Mouse (Mus musculus) lung, embryonic 15.5 days (tissue): ENCODE results near the gene Gpr152. TPM values are rescaled to one million over a fixed set of nuclear protein-coding genes. Genes with fewer than 3 reads are reported as not detected.

Experiments used
- ATAC-seq: fragments of 200-750 bp; cut with Nextera tagmentation; 2 replicates; pipeline ENCODE4 v1.8.0; 2017; ENCODE audit warnings: moderate number of reproducible peaks, borderline replicate concordance; ENCODE audit not compliant: low FRiP score, low TSS enrichment; ENCODE audit errors: extremely low read depth
- H3K27ac ChIP-seq: fragments of 300-500 bp; sonication (generic); 2 replicates; pipeline ENCODE4 v1.5.1; 2015; ENCODE audit warnings: moderate library complexity, mild to moderate bottlenecking, inconsistent platforms
- H3K27me3 ChIP-seq: fragments of 300-500 bp; sonication (generic); 2 replicates; pipeline ENCODE4 v1.6.1; 2015; ENCODE audit warnings: inconsistent platforms
- H3K36me3 ChIP-seq: fragments of 300-500 bp; sonication (generic); 2 replicates; pipeline ENCODE4 v1.6.1; 2015; ENCODE audit warnings: inconsistent platforms
- H3K4me1 ChIP-seq: fragments of 300-500 bp; sonication (generic); 2 replicates; pipeline ENCODE4 v1.6.1; 2015; ENCODE audit warnings: inconsistent platforms
- H3K4me2 ChIP-seq: fragments of 300-500 bp; sonication (generic); 2 replicates; pipeline ENCODE4 v1.6.1; 2015; ENCODE audit warnings: inconsistent platforms, mild to moderate bottlenecking, moderate library complexity
- H3K4me3 ChIP-seq: fragments of 300-500 bp; sonication (generic); 2 replicates; pipeline ENCODE4 v1.5.1; 2015; ENCODE audit warnings: mild to moderate bottlenecking, inconsistent platforms
- H3K9ac ChIP-seq: fragments of 300-500 bp; sonication (generic); 2 replicates; pipeline ENCODE4 v1.6.1; 2015; ENCODE audit warnings: inconsistent platforms
- H3K9me3 ChIP-seq: fragments of 300-500 bp; sonication (generic); 2 replicates; pipeline ENCODE4 v1.6.1; 2016; ENCODE audit warnings: inconsistent platforms
- WGBS: fragments of 180-500 bp; shearing (Covaris S2); methylation state at CpG from one replicate; pipeline ENCODE4 v1.1.7; 2015; 5-methylcytosine and 5-hydroxymethylcytosine counted together
- polyA plus RNA-seq: library from polyadenylated mRNA; unstranded; fragments of >200 nt; fragmentation: Nextera tagmentation; extraction: Ambion mirVana; gene quantifications from 2 replicates; pipeline ENCODE4 v1.2.1, GENCODE M21; 2015

Gene Gpr152
- polyA plus RNA-seq, 1 experiment from 2014 or later = not detected

DNA sequence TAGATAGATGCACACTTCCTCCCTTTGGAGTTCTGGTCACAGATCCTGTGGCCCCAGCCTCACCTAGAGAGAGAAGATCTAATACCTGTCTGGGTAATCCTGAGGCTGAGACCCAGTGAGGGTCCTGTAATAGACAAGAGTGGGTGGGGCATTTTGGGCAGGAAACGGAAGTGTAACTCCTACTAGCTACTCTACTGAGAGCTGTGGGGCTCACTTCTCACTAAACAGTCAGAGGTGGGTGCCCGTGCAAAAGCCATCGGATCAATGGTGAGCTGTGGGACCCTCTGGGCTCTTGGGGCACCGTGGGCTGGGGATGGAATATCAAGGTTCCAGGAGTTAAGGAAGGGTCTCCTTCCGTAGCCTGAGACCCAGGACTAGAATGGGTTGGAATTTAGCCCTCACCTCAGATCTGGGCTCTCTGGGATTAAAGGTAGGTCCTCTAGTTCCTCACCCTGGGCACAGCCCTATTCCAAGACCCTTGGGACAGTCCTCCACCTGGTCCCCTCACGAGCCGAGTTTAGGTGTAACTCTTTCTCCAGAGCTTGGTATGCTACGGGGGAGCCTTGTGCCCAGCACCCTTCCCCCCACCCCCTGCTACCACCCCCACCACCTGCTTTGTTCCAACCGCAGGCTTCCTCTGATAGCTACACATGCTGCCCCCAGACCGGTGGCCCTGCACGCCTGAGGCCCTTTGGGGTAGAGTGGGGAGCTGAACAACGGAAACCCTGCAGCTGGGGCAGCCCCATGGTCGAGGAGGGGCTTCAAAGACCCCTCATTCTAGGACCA, 15.0 kb downstream of the Gpr152 start:
- Histone ChIP-seq H3K27me3 (no peaks in the 10 kb centered on the region), H3K9ac (no peak overlapping the region), H3K4me3 (no peak overlapping the region), H3K4me2 (no peak overlapping the region), H3K36me3 (peaks cover 45% of the 10 kb centered on the region), H3K9me3 (no peaks in the 10 kb centered on the region), H3K4me1 (peaks cover 2% of the 10 kb centered on the region), H3K27ac (no peak overlapping the region)
- ATAC-seq = no peak
- WGBS = 71% methylated on average over 13 of the region's 13 CpGs

DNA sequence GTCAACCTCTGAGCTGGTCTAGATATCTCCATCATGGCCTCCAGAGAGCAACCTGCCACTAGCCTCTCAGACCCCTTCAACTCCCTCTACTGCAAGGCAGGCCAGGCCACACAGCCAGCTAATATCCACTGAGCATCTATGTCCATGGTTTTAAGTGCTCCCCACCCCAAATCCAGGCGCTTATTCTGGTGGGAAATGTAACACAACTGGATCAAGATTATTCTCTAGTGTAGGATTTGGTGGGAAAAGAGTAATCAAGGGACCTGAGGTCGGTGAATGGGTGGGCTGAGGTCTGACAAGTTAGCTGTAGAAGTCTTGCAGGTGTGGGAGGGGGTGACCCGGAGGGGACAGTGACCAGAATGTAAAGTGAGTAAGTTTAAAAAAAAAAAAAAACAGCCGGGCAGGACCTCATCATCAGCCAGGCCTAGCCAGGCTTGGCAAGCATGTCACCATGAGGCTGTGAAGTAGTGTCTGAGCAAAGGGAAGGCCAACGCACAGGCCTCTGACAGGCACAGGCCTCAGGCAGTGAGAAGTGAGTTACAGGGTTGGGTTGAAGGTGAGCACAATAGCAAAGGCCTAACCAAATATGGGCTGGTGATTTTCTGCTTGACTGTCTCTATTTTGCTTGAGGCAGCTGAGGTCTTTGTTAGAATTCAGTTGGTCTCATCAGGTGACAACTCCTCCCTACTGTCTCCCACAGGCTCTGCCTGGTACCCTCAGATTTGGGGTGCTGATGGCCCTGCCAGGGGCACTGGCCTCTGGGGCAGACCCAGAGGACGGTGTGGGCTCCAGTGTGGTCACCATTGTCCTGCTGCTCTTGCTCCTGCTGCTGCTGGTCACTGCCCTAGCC, 15.9 kb downstream of the Gpr152 start:
- H3K4me1 ChIP-seq = no peaks in the 10 kb centered on the region
- 75% methylated on average over 6 of the region's 6 CpGs for WGBS
- H3K36me3 ChIP-seq = peaks cover 50% of the 10 kb centered on the region
- no peak overlapping the region for H3K4me3 ChIP-seq
- no peak overlapping the region for H3K9ac ChIP-seq
- no peaks in the 10 kb centered on the region for H3K9me3 ChIP-seq
- H3K27ac ChIP-seq = no peak overlapping the region
- no peak overlapping the region for H3K4me2 ChIP-seq
- no peaks in the 10 kb centered on the region for H3K27me3 ChIP-seq
- no peak for ATAC-seq

DNA sequence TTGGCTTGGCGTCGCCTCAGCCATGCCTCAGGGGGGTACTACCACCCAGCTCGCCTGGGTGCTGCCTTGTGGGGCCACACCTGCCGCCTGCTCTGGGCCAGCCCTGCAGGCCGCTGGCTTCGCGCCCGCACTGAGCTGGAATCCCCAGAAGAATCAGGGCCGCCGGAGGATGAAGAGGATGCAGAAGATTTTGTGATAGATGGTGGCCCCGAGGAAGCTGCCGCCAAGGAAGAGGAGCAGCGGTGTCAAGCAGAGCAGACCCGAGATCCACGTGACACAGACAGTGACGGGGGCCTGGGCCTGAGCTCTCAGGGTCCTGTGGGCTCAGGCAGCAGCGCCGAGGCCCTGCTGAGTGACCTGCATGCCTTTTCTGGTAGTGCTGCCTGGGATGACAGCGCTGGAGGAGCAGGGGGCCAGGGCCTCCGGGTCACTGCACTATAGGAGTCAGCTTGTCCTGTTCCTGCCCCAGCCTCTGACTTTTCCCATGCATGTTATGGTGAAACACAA, 16.5 kb downstream of the Gpr152 start:
- Histone ChIP-seq H3K4me3 (no peak overlapping the region), H3K4me2 (no peak overlapping the region), H3K4me1 (no peaks in the 10 kb centered on the region), H3K9ac (no peak overlapping the region), H3K27me3 (no peaks in the 10 kb centered on the region), H3K27ac (no peak overlapping the region), H3K36me3 (peaks cover 53% of the 10 kb centered on the region), H3K9me3 (no peaks in the 10 kb centered on the region)
- ATAC-seq = no peak
- 75% methylated on average over 20 of the region's 20 CpGs for WGBS

DNA sequence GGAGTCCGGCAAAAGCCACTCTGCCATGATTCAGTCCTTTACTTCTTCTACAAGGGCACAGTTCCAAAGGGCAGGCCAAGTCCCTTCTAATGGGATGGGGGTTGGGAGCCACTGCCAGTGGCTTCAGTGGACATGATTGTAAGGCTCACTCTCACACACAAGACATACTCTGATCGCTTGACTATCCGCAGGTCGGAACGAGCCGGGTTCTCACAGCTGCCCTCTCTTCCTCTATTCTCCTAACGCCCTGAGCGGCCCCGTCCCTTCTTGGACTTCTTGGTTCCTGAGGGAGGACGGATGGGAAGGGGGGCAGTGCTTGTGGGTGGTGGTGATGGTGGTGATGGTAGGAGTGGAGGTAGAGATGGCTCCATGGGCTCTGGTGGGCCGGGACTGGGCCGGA, 17.2 kb downstream of the Gpr152 start:
- no peaks in the 10 kb centered on the region for H3K9me3 ChIP-seq
- 86% methylated on average over 12 of the region's 12 CpGs for WGBS
- no peak overlapping the region for H3K4me3 ChIP-seq
- H3K27ac ChIP-seq = no peak overlapping the region
- no peaks in the 10 kb centered on the region for H3K27me3 ChIP-seq
- peaks cover 56% of the 10 kb centered on the region for H3K36me3 ChIP-seq
- ATAC-seq = no peak
- H3K9ac ChIP-seq = no peak overlapping the region
- H3K4me2 ChIP-seq = no peak overlapping the region
- peaks cover 1% of the 10 kb centered on the region; the same call in 1 of the 2 replicates for H3K4me1 ChIP-seq

DNA sequence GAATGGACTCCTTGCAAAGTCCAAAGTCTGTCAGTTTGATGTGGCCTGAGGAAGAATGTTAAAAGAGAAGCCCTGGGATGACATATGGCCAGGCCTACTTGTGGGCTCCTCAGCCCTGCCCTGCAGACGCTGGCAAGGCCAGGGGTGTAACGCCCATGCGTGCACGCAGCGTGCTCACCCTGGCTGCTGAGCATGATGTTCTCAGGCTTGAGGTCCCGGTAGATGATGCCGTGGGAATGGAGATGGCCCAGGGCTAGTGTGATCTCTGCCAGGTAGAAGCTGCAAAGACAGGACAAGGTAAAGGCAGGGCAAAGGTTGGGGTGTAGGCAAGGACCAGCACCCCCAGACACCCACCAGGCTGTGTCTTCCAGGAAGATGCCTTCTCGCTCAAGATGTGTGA, 19.5 kb downstream of the Gpr152 start:
- Histone ChIP-seq H3K27ac (no peak overlapping the region), H3K4me1 (peaks cover 18% of the 10 kb centered on the region), H3K9ac (no peak overlapping the region), H3K9me3 (no peaks in the 10 kb centered on the region), H3K4me2 (no peak overlapping the region), H3K27me3 (no peaks in the 10 kb centered on the region), H3K36me3 (peaks cover 50% of the 10 kb centered on the region), H3K4me3 (no peak overlapping the region)
- ATAC-seq = no peak
- WGBS = 94% methylated on average over 8 of the region's 8 CpGs

DNA sequence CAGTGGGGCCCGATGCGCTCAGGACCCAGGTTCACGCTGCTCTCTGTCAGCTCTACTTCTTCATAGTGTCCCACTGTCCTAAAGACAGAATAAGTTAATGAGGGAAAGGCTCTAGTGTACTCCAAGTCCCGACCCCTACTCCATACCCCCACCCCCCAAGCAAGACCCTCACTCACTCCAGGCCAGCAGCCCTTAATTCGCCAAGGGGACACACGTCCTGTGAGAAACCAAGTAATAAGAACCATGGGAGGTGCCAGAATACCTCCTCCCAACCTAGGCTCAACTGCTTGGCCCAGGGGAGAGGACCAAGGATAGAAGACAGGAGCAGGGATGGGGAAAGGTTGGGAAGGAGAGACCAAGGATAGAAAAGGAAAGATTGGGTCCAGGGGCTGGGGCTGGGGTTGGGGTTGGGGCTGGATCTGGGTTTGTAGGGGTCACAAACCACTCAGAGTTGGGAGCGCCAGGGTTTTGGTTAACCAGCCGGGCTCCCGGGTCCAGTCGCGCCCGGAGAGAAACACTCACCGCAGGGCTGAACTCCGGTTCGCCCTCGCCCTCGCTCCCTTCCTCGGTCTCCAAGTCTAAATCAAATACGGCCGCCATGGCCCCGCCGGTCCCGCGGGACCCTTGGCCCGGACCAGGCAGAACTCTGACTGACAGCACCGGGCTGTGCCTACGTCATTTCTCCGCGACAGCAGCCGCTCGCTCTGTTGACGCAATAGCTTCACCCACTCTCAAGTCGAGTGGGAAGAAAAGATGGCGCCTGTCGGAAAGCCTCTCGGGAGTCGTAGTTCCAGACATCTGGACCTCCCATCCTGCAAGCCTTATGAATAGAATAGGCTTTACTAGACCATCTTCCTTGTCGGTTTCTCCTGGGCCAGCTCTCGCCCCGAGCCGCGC, 23.3 kb downstream of the Gpr152 start, which contains the start of gene Rps6kb2:
Gene Rps6kb2 (minus strand): TSS at position 709 of the 897 bp plus-strand sequence.
- H3K4me3 ChIP-seq = peak within 1 kb of the TSS; percentile 72
- H3K9me3 ChIP-seq = no peaks in the 10 kb centered on the region
- H3K4me2 ChIP-seq = peak within 1 kb of the TSS; percentile 88
- H3K4me1 ChIP-seq = peaks cover 18% of the 10 kb centered on the region
- ATAC-seq = peak; percentile 82
- peak within 1 kb of the TSS; percentile 70 for H3K9ac ChIP-seq
- H3K36me3 ChIP-seq = peaks cover 37% of the 10 kb centered on the region
- peak within 1 kb of the TSS; percentile 55 for H3K27ac ChIP-seq
- 5% methylated on average over 42 of the region's 42 CpGs for WGBS
- H3K27me3 ChIP-seq = no peaks in the 10 kb centered on the region

DNA sequence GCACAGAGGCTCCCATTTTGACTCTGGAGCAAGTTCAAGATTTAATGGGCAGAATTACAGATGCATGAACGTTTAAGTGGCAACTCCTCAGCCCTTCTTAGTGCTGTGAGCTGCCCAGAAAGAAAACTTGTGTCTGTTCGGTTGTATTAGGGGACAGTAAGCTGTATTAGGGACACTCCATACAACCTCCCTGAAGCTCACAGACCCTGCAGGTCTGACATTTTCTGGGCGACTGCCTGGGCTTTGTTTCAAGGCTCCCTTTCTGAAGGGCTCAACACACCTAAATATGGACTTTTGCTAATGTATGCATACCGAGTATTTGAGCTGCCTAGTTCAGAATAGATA, 23.9 kb downstream of the Gpr152 start:
- ATAC-seq = no peak; the same call in 1 of the 2 replicates
- peak overlapping the region; percentile 55 for H3K27ac ChIP-seq
- H3K9me3 ChIP-seq = no peaks in the 10 kb centered on the region
- peak overlapping the region; percentile 70 for H3K9ac ChIP-seq
- 27% methylated on average over 4 of the region's 4 CpGs for WGBS
- H3K4me3 ChIP-seq = peak overlapping the region; percentile 72
- H3K36me3 ChIP-seq = peaks cover 31% of the 10 kb centered on the region
- H3K27me3 ChIP-seq = no peaks in the 10 kb centered on the region
- peak overlapping the region; percentile 88 for H3K4me2 ChIP-seq
- H3K4me1 ChIP-seq = peaks cover 18% of the 10 kb centered on the region

DNA sequence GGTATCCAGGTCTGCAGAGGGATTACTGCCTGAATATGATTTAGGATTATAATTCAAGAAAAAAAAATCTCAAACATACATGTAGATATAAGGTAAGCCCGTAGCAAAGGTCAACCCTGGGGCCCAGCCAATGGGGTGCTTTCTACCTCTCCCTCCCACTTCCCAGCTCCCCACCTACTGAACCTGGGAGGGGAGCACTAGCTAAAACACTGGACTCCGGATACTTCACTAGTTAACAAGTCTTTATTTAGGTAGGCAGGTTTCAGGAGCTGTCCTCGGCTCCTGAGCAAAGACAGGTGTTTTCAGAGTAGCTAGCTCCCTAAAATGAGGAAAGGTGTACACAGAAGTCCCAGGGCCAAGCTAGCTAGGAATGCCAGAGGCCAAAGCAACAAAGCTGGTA, 24.5 kb downstream of the Gpr152 start:
- Histone ChIP-seq H3K4me2 (no peak overlapping the region), H3K9me3 (no peaks in the 10 kb centered on the region), H3K36me3 (peaks cover 25% of the 10 kb centered on the region), H3K27me3 (no peaks in the 10 kb centered on the region), H3K4me3 (no peak overlapping the region), H3K27ac (no peak overlapping the region), H3K9ac (no peak overlapping the region), H3K4me1 (peaks cover 18% of the 10 kb centered on the region)
- ATAC-seq = no peak
- WGBS = 75% methylated on average over 3 of the region's 3 CpGs

DNA sequence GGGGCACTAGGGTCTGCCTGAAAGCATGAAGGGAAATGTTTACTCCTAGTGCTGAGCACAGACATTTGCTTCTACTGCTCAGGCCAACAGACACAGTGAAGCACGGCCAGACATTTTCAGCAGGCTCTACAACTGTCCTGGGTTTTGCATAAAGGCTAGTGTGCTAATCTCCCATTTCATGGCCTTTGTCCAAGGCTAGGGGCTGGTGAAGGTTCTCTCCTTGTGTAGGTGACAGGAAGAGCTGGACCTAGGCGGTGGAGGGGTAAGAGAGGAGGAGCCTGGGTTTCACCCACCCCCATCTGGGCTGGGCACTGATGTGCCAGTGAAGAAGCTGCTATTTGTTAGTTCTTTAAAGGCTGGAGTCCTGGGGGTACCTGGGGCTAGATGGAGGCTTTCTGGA, 25.1 kb downstream of the Gpr152 start:
- Histone ChIP-seq H3K36me3 (peaks cover 19% of the 10 kb centered on the region), H3K27me3 (no peaks in the 10 kb centered on the region), H3K4me3 (no peak overlapping the region), H3K4me1 (peaks cover 20% of the 10 kb centered on the region), H3K4me2 (no peak overlapping the region), H3K9me3 (no peaks in the 10 kb centered on the region), H3K9ac (no peak overlapping the region), H3K27ac (no peak overlapping the region)
- no peak for ATAC-seq
- 60% methylated on average over 2 of the region's 2 CpGs for WGBS

DNA sequence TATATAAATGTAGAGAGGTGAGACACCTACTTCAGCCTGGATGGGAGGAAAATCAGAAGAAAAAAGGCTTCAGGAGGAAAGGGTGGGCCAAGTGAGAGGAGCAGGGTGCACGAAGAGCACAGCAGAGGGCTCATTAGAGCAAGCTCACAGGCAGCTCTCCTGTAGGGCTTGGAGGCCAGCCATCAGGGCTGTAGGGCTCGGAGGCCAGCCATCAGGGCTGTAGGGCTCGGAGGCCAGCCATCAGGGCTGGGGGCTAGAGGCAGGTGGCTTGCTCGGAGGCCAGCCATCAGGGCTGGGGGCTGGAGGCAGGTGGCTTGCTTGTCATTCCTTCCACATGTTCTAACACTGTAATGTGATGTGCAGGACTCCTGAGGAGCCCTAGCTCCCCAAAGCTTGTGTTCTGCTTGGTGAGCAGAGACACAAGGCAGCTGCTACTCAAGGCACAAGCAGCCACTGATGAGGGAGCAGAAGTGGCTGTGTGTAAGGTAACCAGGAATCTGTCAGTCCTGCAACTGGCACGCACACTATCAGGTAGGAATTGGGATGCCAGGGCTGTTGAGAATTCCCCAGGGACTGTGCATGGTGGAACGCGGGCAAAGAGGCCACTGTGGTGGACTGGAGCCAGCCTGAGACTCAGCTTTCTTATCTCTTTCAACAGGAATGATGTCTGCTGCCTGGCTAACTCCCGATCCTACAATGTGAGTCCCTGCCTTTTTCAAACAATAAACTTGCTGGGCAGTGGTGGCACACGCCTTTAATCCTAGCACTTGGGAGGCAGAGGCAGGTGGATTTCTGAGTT, 27.3 kb downstream of the Gpr152 start:
- Histone ChIP-seq H3K36me3 (peaks cover 1% of the 10 kb centered on the region), H3K4me2 (no peak overlapping the region), H3K4me3 (no peak overlapping the region), H3K4me1 (peaks cover 37% of the 10 kb centered on the region), H3K9me3 (no peaks in the 10 kb centered on the region), H3K27ac (no peak overlapping the region), H3K9ac (no peak overlapping the region), H3K27me3 (no peaks in the 10 kb centered on the region)
- 67% methylated on average over 9 of the region's 9 CpGs for WGBS
- ATAC-seq = no peak

DNA sequence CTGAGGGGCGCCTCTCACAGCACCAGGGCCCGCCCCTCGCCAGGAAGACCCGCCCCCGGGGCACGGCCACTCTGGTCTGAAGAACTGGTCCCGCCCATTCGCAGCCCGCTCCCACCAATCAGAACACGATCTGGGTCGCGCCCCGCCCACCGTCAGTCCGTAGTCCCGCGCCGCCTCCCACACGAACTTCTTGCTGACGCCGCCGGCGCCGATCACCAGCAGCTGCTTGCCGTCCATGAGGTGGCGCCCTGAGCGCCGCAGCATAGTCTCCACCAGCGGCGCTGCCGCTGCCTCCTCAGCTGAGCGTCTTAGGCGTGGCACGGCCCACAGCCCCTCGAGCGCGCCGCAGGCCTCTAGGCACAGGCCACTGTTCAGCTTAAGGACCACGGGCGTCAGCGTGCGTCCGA, 29.8 kb downstream of the Gpr152 start:
- WGBS = 0% methylated on average over 41 of the region's 43 CpGs
- peak overlapping the region; percentile 71 for H3K9ac ChIP-seq
- H3K36me3 ChIP-seq = no peaks in the 10 kb centered on the region
- no peaks in the 10 kb centered on the region for H3K27me3 ChIP-seq
- peak; percentile 96 for ATAC-seq
- no peaks in the 10 kb centered on the region for H3K9me3 ChIP-seq
- H3K4me3 ChIP-seq = peak overlapping the region; percentile 46
- H3K27ac ChIP-seq = peak overlapping the region; percentile 86
- H3K4me2 ChIP-seq = peak overlapping the region; percentile 85
- H3K4me1 ChIP-seq = peaks cover 24% of the 10 kb centered on the region
